Mouse (Mus musculus) adipocyte (in vitro differentiated cells): ENCODE measurements around the gene Lrch1.

Experiments used
- DNase-seq: peaks from one replicate; pipeline ENCODE4 v3.0.0-alpha.2; 2016; ENCODE audit warnings: low spot score

The Lrch1 gene

GRCm38 (mm10) chr14:74723541-74723940 lies 224.1 kb downstream of the Lrch1 start:
- DNase-seq: peak; percentile 60

GRCm38 (mm10) chr14:74709054-74709453 lies 238.6 kb downstream of the Lrch1 start:
- DNase-seq: peak; percentile 32
